Mouse (Mus musculus) urinary bladder, postnatal 36 days (tissue): ENCODE results near the gene Spp2.

Experiments used
- DNase-seq, 2 experiments: peaks; one replicate each; pipeline ENCODE4 v3.0.0; 2022; ENCODE audit warnings: low spot score in 2 of 2, mixed read lengths in 1 of 2

The Spp2 gene

GRCm38 (mm10) chr1:88466325-88467064, 59.7 kb downstream of the Spp2 start:
- DNase-seq: no peak

- DNase-seq: no peak
Measured at GRCm38 (mm10) chr1:88467866-88468265, 61.1 kb downstream of the Spp2 start.

- DNase-seq: no peak
Measured at GRCm38 (mm10) chr1:88468335-88468734, 61.6 kb downstream of the Spp2 start.

- DNase-seq: no peak
Measured at GRCm38 (mm10) chr1:88469746-88470145, 63.0 kb downstream of the Spp2 start.

GRCm38 (mm10) chr1:88472258-88472657, 65.5 kb downstream of the Spp2 start:
- DNase-seq: no peak

GRCm38 (mm10) chr1:88473899-88474298, 67.1 kb downstream of the Spp2 start:
- no peak for DNase-seq

- peak; percentile 50 to 54 for DNase-seq
Measured at GRCm38 (mm10) chr1:88474598-88474997, 67.8 kb downstream of the Spp2 start.

- DNase-seq: peak; percentile 44 to 49
Measured at GRCm38 (mm10) chr1:88475502-88475953, 68.8 kb downstream of the Spp2 start.
